Mouse (Mus musculus) kidney, adult 18-20 months (tissue): ENCODE data around the gene Odf3l2.

Experiments used
- DNase-seq: peaks from one replicate; pipeline ENCODE4 v3.0.0; 2021

Gene Odf3l2

GRCm38 (mm10) chr10:79625398-79625797 lies 20.1 kb downstream of the Odf3l2 start:
- DNase-seq: no peak

GRCm38 (mm10) chr10:79623950-79624349 lies 21.6 kb downstream of the Odf3l2 start:
- no peak for DNase-seq

DNA sequence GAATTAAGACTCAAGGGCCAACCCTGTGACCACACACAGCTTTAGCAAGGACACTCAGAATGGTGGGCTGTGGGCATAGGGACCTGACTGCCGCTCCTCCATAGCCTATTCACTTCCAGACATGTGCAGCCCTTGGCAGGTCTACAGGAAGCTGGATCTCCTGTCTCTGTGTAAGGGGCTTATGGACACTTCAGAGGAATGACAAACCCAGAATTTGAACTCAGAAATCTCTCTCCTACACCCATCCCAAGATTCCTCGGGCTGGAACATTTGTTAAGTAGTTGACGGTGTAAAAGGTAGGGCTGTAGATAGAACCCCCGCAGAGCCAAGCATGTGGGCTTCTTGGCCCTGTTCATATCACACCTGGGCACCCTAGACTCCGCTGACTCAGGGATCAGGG lies 29.2 kb downstream of the Odf3l2 start:
- no peak for DNase-seq

DNA sequence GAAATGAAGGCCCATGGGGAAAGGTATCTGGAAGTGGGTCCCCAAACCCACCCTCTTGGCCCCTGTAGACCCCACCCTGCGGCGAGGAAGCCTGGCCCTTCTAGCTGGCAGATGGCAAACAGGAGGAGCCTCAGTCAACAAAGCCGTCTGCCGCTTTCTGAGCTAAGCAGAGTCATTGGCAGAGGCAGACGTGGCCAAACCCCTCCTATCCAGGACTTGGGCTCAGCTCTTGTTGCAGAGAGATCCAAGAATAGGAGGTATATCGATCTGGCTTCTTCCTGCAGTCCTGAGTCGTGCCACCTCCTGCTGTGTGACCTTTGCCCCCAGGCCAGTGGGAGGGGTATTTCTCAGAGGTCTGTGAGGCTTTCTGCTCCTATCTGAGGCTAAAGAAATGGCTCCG lies 29.7 kb downstream of the Odf3l2 start:
- DNase-seq: no peak

DNA sequence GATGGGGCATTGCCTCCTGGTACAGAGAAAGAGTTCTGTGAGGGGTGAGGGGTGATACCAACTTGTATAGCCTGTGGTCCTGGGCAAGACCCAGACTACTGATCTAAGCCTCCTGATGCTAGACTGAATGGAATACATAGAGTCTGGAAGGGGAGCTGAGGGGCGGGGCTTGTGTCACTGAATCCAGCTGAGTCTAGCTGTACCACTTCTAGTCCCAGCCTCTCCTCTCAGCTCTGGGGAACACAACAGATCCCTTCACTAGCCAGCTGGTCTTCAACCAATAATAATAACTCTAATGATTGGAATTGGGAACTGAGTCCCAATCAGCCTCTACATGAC lies 31.3 kb downstream of the Odf3l2 start:
- no peak for DNase-seq

GRCm38 (mm10) chr10:79613578-79614304 lies 31.8 kb downstream of the Odf3l2 start, which contains the start of gene C2cd4c:
TSS of gene C2cd4c (minus strand) at chr10:79614025.
- peak; percentile 64 for DNase-seq

GRCm38 (mm10) chr10:79612192-79613135 lies 33.1 kb downstream of the Odf3l2 start:
- no peak for DNase-seq

DNA sequence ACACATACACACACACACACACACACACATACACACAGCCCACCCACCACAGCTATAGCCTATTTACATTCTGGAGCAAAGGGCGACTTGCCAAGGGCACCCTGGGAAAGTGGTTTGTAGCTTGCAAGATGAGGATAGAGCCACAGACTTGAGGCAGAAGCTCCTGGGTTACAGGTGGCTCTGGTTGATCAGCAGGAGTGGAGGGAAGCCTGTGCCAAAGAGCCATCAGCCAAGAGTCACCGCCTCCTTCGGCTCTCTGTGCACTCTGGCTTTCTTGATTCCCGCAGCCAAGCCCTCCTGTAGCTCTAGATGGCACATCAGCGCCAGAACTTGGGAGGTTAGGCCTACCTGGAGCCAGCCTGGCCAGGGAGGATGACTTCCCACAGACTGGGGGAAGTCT lies 34.2 kb downstream of the Odf3l2 start:
- no peak for DNase-seq

GRCm38 (mm10) chr10:79609276-79609675 lies 36.3 kb downstream of the Odf3l2 start:
- no peak for DNase-seq

DNA sequence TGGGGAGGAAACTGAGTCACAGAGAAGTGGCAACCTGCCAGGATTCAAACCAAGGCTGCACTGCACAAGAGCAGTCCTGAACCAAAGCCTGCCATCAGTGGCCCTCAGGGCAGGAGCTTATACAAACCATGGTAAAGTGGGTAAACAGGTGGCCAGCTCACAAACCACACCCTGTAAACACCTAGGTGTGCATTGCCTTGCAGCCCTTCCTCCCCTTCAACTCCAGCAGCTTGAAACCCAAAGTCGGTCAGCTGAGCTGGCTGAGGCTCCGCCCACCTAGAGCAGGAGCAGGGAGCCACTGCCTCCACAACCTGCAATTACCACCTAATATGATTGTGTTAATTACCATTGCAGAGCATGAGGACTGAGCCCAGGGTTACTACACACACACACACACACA lies 37.6 kb downstream of the Odf3l2 start:
- no peak for DNase-seq

- DNase-seq: no peak
These were observed 39.0 kb downstream of the Odf3l2 start for GRCm38 (mm10) chr10:79606537-79606936.

DNA sequence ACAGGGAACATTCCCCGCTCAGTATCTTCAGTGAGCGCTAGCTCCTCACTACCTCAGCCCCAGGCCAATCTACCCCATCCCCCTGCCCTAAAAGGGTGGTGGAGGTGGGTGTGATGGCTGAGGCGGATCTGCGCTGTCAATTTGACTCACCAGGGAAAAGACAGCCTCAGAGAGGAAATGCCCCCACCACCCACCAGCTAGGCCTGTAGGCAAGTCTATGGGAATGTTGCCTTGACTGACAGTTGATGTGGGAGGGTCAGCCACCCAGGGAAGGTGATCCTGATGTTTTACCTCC lies 47.7 kb downstream of the Odf3l2 start:
- no peak for DNase-seq

GRCm38 (mm10) chr10:79597051-79597935 lies 48.2 kb downstream of the Odf3l2 start:
- no peak for DNase-seq

DNA sequence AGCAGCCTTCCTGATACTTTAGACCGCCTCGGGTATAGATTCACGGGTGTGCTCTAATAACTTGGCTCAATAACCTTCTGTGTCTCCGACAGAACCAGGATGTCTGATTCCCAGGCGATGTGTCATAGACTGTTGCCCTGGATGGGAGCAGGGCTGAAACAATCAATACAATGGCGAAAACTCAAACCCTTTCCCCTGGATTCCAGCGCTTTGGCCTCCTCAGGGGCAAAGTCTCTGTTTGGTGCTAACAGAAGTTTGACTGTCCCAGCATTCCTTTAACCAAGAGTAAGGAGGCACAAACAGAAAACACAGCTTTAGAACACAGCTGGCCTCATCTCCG lies 50.0 kb downstream of the Odf3l2 start:
- DNase-seq: no peak

DNA sequence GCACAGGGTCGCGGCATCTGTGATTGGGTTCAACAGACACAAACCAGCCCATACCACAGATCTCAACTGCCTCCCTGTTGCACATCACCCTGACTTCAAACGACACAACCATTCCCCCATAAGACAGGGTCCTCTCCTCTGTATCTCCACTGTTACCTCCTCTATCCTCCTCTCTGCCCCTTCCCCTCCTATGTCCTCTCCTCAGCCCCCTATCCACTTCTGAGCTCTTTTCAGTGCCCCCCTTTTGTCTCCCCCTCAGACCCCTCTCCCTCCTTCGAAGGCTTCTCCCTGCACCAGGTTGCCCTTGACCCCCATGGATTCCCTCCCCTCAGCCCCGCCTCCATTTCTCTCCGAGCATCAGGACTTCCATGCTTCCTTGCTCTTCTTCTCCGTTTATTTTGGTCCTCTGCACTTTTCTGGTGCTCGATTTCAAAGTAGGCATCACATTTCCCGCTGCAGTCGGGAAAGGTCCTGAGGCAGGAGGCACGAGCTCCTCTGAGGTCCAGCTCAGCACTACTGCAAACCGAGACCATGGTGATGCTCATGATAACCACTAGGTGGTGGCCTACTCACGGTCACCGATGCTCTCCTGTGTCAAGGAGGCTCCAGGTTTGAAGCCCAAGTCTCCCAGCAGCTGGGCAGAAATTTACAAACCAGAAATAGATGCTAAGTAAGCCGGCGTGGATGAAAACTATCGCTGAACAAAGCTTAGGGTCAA lies 50.5 kb downstream of the Odf3l2 start:
- peak; percentile 52 for DNase-seq

GRCm38 (mm10) chr10:79594111-79594510 lies 51.4 kb downstream of the Odf3l2 start:
- DNase-seq: no peak

GRCm38 (mm10) chr10:79590702-79591101 lies 54.8 kb downstream of the Odf3l2 start:
- DNase-seq: no peak
